Mouse (Mus musculus): ENCODE results near the gene Ptprm.

DNA sequence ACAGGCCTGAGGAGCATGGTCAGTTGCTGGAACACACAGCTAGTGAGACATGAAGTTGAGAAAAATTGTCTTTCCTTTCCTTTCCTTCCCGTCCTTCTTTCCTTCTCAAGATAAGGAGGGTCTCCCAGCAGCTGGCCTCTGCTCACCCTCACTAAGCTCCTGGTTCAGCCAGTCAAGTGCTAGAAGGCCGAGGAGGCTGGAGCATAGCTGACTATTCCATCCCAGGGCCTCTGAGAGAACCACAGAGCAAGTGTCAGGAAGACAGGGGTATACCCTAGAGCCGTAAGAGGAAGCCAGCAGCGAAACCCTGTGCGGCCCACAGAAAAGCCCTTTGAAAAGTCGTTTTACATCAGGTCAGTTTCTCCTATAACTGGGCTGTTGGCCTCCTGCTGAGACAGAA is 624.3 kb downstream of the Ptprm start:
- TF ChIP-seq CTCF (IDR thresholded peaks at IDR 0.05; ENCODE audit: borderline replicate concordance, extremely low read depth, insufficient read depth, insufficient read length) (no peak), POLR2A (IDR thresholded peaks at IDR 0.05; ENCODE audit: borderline replicate concordance, extremely low read depth, insufficient read depth, insufficient read length, poor library complexity, severe bottlenecking) (no peak)

All from brain, embryonic 14.5 days (tissue).